Mouse (Mus musculus) G1E (cell line): ENCODE measurements around the gene Zfp82. TPM values are rescaled to one million over a fixed set of nuclear protein-coding genes. Genes with fewer than 3 reads are reported as not detected.
A peak's percentile ranks its signal among the peaks of the same experiment; 100 is the strongest.

Experiments
- ATAC-seq: 2 replicates; pipeline ENCODE4 v1.8.0; 2016; ENCODE audit warnings: mild to moderate bottlenecking; ENCODE audit not compliant: insufficient number of reproducible peaks, poor library complexity, low FRiP score, severe bottlenecking; ENCODE audit errors: extremely low read depth
- DNase-seq: peaks from one replicate; pipeline ENCODE4 v3.0.0; 2012; ENCODE audit warnings: low spot score
- H3K27me3 ChIP-seq: 2 replicates; pipeline ENCODE4 v1.6.1; 2012; ENCODE audit warnings: mild to moderate bottlenecking, low read length, inconsistent platforms; ENCODE audit not compliant: insufficient read depth
- H3K36me3 ChIP-seq: replicated peaks from 2 replicates; pipeline ENCODE3; 2012; ENCODE audit warnings: mild to moderate bottlenecking, inconsistent platforms
- H3K4me1 ChIP-seq: 2 replicates; pipeline ENCODE4 v1.6.1; 2012; ENCODE audit warnings: low read depth, low read length, inconsistent platforms, mixed read lengths; ENCODE audit not compliant: insufficient read depth
- H3K4me3 ChIP-seq: 2 replicates; pipeline ENCODE4 v1.5.1; 2012; ENCODE audit warnings: low read depth, mild to moderate bottlenecking, inconsistent platforms, low read length, moderate library complexity, mixed read lengths
- H3K9me3 ChIP-seq: replicated peaks from 2 replicates; pipeline ENCODE4 v1.6.1; 2012; ENCODE audit warnings: inconsistent platforms
- CTCF ChIP-seq: IDR thresholded peaks from 2 replicates; pipeline ENCODE4 v1.5.1; 2012; ENCODE audit warnings: low read depth, low read length, inconsistent platforms, mixed read lengths
- GATA1 ChIP-seq: IDR thresholded peaks from 2 replicates; pipeline ENCODE4 v1.6.1; 2012; ENCODE audit warnings: borderline replicate concordance, low read length, inconsistent platforms, mixed read lengths
- GATA2 ChIP-seq: IDR thresholded peaks from 2 replicates; pipeline ENCODE4 v1.6.1; 2012; ENCODE audit warnings: low read depth, low read length, inconsistent platforms, borderline replicate concordance
- POLR2AphosphoS5 ChIP-seq: IDR thresholded peaks from 2 replicates; pipeline ENCODE4 v1.6.1; 2012; ENCODE audit warnings: low read depth, low read length, inconsistent platforms; ENCODE audit not compliant: insufficient replicate concordance
- TAL1 ChIP-seq: conservative IDR thresholded peaks from 2 replicates; pipeline ENCODE4 v1.6.1; 2012; ENCODE audit warnings: low read depth, low read length, inconsistent platforms, mixed read lengths
- polyA plus RNA-seq: library from polyadenylated mRNA; stranded (reverse); fragments of >175 nt; gene quantifications from 2 replicates; pipeline ENCODE4 v1.2.3, GENCODE M21; 2012
- total RNA-seq, 2 experiments: library from RNA; stranded (forward) in 1 of 2; stranded (reverse) in 1 of 2; fragments of 200-1000 nt in 1 of 2; fragments of >200 nt in 1 of 2; fragmentation: Nextera tagmentation in 1 of 2; gene quantifications; 2 replicates each; pipeline ENCODE4 v1.2.3; 2014 to 2017

Gene Zfp82
- total and polyA plus RNA-seq, 3 experiments: 0.25 to 5.9 (median 4.2) TPM

DNA sequence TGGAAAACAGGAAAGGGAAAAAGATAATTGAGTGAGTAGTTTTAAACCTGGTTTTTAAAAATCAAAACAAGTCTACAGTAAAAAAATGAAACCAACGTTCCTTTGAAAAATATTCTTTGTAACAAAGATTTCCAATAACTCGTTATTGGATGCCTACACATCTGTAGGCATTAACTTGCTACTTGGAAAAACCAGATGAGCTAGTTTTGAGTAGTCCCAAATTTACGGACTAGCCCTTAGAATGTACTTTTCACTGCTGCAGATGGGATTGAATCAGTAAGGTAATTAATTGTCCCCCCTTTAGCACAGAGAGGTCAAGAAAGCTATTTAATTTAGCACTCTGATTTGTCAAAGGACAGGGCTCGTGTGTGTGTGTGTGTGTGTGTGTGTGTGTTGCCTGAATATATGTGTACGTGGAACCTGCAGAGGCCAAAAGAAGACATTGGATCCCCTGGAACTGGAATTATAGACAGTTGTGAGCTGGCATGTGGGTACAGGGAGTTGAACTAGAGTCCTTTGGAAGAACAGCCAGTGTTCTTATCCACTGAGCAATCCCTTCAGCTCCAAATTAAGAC is 22.9 kb upstream of the Zfp82 start:
- peak overlapping the region; percentile 79 for H3K4me3 ChIP-seq
- no peaks in the 10 kb centered on the region for H3K9me3 ChIP-seq
- ATAC-seq (no peak), DNase-seq (no peak)
- peaks cover 36% of the 10 kb centered on the region for H3K4me1 ChIP-seq
- no peaks in the 10 kb centered on the region for H3K27me3 ChIP-seq
- H3K36me3 ChIP-seq: peaks cover 22% of the 10 kb centered on the region
- TF ChIP-seq GATA2 (no peak), GATA1 (no peak), CTCF (no peak), POLR2AphosphoS5 (no peak), TAL1 (no peak)

DNA sequence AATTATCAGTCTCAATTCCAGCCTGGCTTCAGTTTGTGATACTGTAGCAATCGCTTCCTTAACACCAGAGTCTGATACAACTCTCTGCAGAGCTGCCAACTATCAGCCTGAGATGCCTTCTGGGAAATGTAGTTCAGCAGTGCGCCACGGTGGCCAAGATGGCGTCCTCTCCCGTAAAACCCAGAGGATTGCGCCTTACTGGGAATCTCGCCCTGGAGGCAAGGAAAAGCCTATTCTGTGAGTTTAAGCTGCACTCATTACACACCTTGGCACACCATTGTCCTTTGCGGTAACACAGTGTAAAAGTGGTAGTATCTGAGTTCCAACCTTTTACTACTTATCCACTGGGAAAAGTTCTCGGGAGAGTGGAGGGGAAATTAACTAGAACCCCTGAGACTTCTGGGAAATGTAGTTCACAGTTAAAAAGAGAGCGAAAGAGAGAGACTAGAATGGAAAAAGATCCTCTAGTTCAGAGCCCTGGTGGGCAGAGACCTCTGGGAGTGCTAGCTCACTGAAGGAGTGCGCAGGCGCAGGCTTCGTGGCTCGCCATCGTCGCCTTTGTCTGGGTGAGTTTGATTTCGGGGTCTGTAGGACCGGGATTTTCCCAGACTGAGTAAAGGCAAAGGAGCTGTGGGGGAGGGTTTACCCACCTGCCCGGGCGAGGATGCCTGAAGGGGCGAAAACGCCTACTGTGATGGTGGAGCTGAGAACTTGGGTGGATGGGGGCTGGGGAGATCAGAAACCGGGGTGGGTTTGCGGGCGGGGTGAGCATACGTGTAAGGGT is 22.1 kb upstream of the Zfp82 start, which contains the start of gene Zfp260:
Gene Zfp260, plus strand, starts transcription at position 132 of the 784 bp plus-strand sequence.
- Histone ChIP-seq H3K4me1 (peaks cover 39% of the 10 kb centered on the region), H3K36me3 (peaks cover 19% of the 10 kb centered on the region), H3K4me3 (peak within 1 kb of the TSS; percentile 79), H3K9me3 (no peaks in the 10 kb centered on the region), H3K27me3 (no peaks in the 10 kb centered on the region)
- no peak for TF ChIP-seq CTCF
- no peak for TF ChIP-seq POLR2AphosphoS5
- TF ChIP-seq TAL1: no peak
- no peak for TF ChIP-seq GATA2
- no peak for TF ChIP-seq GATA1
- ATAC-seq (peak; percentile 36), DNase-seq (peak; percentile 84)

DNA sequence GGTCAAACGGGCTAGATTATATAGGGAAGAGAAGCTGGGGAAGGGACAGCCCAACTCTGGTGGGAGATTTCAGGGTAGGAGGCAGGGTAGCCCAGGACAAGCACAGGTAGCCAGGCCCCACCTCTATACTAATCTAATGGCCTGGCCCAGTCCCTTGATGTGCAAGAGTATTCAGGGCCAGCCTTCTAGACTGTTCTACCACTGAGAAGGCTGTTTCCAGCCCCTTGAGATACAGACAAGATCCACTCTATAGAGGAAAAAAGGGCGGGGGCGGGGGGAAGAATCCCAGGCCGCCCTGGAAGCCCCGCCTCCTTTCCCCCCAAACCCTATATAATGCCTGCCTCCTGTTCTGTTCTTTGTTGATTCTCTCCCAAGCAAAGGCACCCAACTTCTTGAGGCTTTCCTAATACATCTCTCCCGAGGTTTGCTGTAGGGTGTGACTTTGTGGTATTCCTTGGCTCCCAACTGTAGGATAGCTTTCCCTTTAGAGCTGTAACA is 21.3 kb upstream of the Zfp82 start:
- H3K9me3 ChIP-seq: no peaks in the 10 kb centered on the region
- H3K27me3 ChIP-seq: no peaks in the 10 kb centered on the region
- TF ChIP-seq GATA2: no peak
- TF ChIP-seq CTCF: no peak
- TF ChIP-seq GATA1: no peak
- no peak for TF ChIP-seq POLR2AphosphoS5
- no peak for TF ChIP-seq TAL1
- H3K4me1 ChIP-seq: peaks cover 48% of the 10 kb centered on the region
- H3K36me3 ChIP-seq: peaks cover 13% of the 10 kb centered on the region
- peak overlapping the region; percentile 79; the same call in 1 of the 2 replicates for H3K4me3 ChIP-seq
- DNase-seq: no peak
- no peak for ATAC-seq

DNA sequence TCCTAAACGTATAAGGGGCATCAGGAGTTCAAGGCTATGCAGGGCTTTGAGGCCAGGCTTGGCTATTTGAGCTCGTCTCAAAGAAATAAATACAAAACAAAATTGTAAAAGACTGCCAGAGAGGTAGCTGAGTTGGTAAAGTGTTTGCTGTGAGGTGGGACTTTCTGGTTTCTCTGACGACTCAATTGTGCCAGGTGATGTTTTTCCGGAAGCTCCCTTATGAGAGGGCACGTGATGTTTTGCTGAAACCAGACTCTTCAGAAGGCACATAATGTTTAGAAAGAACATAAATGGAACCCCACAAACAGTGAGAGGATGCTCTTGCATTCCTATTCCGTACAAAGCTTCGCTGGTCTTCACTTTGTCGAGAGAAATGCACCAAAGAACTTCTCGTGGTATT is 20.0 kb upstream of the Zfp82 start:
- Histone ChIP-seq H3K4me3 (no peak overlapping the region), H3K36me3 (peaks cover 8% of the 10 kb centered on the region), H3K27me3 (no peaks in the 10 kb centered on the region), H3K9me3 (no peaks in the 10 kb centered on the region), H3K4me1 (peaks cover 51% of the 10 kb centered on the region)
- no peak for ATAC-seq
- no peak for DNase-seq
- no peak for TF ChIP-seq CTCF
- no peak for TF ChIP-seq GATA1
- TF ChIP-seq TAL1: no peak
- no peak for TF ChIP-seq POLR2AphosphoS5
- no peak for TF ChIP-seq GATA2

DNA sequence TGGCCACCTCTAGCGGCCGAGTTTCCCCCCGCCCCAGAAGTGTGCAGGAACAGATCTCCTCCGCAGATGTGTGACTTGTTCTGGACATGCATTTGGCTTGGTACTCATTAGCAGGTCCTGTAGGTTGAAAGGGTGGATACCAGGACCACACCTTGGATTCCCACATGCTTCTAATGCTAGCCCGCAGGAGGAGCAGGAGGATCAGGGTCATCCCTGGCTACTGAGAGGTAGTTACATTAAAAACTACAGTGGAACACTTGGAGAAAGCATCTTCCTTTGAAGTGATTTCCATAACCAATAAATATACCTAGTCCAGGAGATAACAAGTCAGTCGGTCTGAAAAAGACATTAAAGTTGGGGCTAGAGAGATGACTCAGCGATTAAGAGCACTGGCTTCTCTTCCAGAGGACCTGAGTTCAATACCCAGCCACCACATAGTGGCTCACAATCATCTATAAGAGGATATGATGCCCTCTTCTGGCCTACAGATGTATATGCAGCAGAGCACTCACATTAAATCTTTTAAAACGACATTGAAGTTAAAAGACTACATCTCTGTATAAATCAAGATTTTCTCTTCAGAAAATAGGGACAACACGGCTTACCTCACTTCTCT is 18.4 kb upstream of the Zfp82 start:
- ATAC-seq (no peak), DNase-seq (no peak)
- Histone ChIP-seq H3K36me3 (peaks cover 15% of the 10 kb centered on the region), H3K27me3 (no peaks in the 10 kb centered on the region), H3K4me1 (peaks cover 52% of the 10 kb centered on the region), H3K4me3 (peak overlapping the region; percentile 84), H3K9me3 (no peaks in the 10 kb centered on the region)
- no peak for TF ChIP-seq GATA2
- no peak for TF ChIP-seq POLR2AphosphoS5

DNA sequence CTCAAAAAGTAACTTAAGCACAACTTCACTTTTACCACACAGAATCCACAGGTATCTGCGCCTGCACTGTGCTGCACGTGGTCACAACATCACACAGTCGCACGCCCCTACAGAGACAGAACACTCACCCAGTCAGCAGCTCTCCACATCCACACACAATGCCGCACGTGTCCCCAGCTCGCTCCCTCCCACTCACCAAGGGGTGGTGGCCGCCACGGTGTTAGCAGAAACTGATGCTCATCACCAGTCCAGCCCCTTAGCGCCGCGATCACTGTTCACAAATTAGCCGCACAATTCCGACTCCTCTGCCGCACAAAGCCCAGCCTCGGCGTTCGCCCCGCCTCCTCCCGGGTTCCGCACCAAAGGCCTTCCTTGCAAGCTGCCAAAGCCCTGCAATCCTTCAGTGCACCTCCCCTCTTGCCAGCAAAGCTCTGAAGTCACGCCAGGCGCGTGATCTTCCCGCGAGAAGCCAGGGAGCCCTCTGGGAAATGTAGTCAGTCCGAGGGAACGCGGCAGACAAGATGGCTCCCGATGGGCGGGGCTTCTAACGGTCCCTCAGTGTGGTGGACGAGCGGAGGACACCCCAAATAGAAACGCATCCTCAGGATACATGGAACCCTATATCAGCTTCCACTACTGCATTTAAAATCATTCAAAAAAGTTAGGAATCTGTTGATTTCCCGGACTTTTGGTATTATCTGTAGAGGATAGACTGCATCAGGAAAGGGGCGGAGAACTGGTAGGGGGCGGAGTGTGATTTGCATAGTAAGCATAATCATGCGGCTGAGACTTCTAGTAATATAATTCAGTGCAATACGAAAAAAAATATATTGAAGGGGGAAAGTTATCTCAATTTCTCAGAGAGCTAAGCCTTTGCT is 17.6 kb upstream of the Zfp82 start, which contains the start of the genes Gm26920 and Zfp566:
Gene Gm26920, minus strand, starts transcription at position 319 of the 878 bp plus-strand sequence.
Gene Zfp566, minus strand, starts transcription at position 436 of the 878 bp plus-strand sequence.
- Histone ChIP-seq H3K4me1 (peaks cover 46% of the 10 kb centered on the region), H3K27me3 (no peaks in the 10 kb centered on the region), H3K9me3 (no peaks in the 10 kb centered on the region), H3K4me3 (peak within 1 kb of the TSS; percentile 84), H3K36me3 (peaks cover 22% of the 10 kb centered on the region)
- DNase-seq (peak; percentile 89), ATAC-seq (peak; percentile 93)
- TF ChIP-seq POLR2AphosphoS5 (no peak), GATA2 (no peak), CTCF (no peak), GATA1 (no peak), TAL1 (no peak)
